Mouse (Mus musculus) forebrain, embryonic 15.5 days (tissue): ENCODE results near the gene Gp5. TPM values are rescaled to one million over a fixed set of nuclear protein-coding genes. Genes with fewer than 3 reads are reported as not detected.

ENCODE experiments used
- ATAC-seq: fragments of 200-750 bp; cut with Nextera tagmentation; replicated peaks from 2 replicates; pipeline ENCODE4 v1.8.0; 2017; ENCODE audit warnings: mild to moderate bottlenecking, moderate TSS enrichment, moderate library complexity
- H3K27ac ChIP-seq: fragments of 300-500 bp; sonication (generic); replicated peaks from 2 replicates; pipeline ENCODE4 v1.5.1; 2015; ENCODE audit warnings: mild to moderate bottlenecking, inconsistent platforms
- H3K27me3 ChIP-seq: fragments of 300-500 bp; sonication (generic); 2 replicates; pipeline ENCODE4 v1.6.1; 2015; ENCODE audit warnings: inconsistent platforms
- H3K36me3 ChIP-seq: fragments of 300-500 bp; sonication (generic); 2 replicates; pipeline ENCODE4 v1.6.1; 2015; ENCODE audit warnings: mild to moderate bottlenecking, inconsistent platforms
- H3K4me1 ChIP-seq: fragments of 300-500 bp; sonication (generic); 2 replicates; pipeline ENCODE4 v1.6.1; 2015; ENCODE audit warnings: inconsistent platforms
- H3K4me2 ChIP-seq: fragments of 300-500 bp; sonication (generic); replicated peaks from 2 replicates; pipeline ENCODE4 v1.6.1; 2015; ENCODE audit warnings: mild to moderate bottlenecking, inconsistent platforms
- H3K4me3 ChIP-seq: fragments of 300-500 bp; sonication (generic); 2 replicates; pipeline ENCODE4 v1.5.1; 2015; ENCODE audit warnings: mild to moderate bottlenecking, inconsistent platforms
- H3K9ac ChIP-seq: fragments of 300-500 bp; sonication (generic); replicated peaks from 2 replicates; pipeline ENCODE4 v1.6.1; 2015; ENCODE audit warnings: mild to moderate bottlenecking, inconsistent platforms
- H3K9me3 ChIP-seq: fragments of 300-500 bp; sonication (generic); 2 replicates; pipeline ENCODE4 v1.6.1; 2016; ENCODE audit warnings: inconsistent platforms
- WGBS: fragments of 180-500 bp; shearing (Covaris S2); methylation state at CpG from one replicate; pipeline ENCODE4 v1.1.7; 2015; ENCODE audit warnings: mixed read lengths; 5-methylcytosine and 5-hydroxymethylcytosine counted together
- polyA plus RNA-seq: library from polyadenylated mRNA; unstranded; fragments of >200 nt; fragmentation: Nextera tagmentation; extraction: Ambion mirVana; gene quantifications from 2 replicates; pipeline ENCODE4 v1.2.1, GENCODE M21; 2015

Gp5 gene
- polyA plus RNA-seq, 1 experiment from 2014 or later = 0.29 TPM

- ATAC-seq = no peak
- no peak overlapping the region for H3K27ac ChIP-seq
Observed at GRCm38 (mm10) chr16:30258441-30258840, 52.1 kb downstream of the Gp5 start.

DNA sequence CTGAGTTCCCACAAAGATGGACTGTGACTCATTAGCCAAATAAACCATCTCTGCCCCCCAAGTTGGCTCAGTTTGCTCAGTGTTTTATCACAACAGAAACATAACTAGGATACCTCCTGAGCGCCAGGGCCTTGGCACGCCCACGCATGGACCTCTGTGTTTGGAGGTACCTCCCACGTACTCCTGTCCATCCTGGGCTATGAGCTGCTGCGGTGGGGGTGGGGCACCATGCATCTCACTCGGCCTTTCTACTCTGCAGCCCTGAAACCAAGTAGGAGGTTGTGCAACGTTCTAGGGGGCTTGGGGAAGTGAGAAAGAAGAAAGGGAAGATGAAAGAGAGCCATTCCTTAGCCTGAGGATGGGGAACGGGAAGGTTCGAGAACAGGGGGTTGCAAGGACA, 52.9 kb downstream of the Gp5 start:
- Histone ChIP-seq H3K4me2 (no peak overlapping the region), H3K27ac (no peak overlapping the region), H3K4me1 (no peaks in the 10 kb centered on the region), H3K36me3 (no peaks in the 10 kb centered on the region), H3K4me3 (no peak overlapping the region), H3K27me3 (no peaks in the 10 kb centered on the region), H3K9ac (no peak overlapping the region), H3K9me3 (no peaks in the 10 kb centered on the region)
- 81% methylated on average over 9 of the region's 9 CpGs for WGBS
- no peak for ATAC-seq

More at GRCm38 (mm10) chr16:30258441-30258840, 52.1 kb downstream of the Gp5 start:
- no peak overlapping the region for H3K9ac ChIP-seq
- H3K9me3 ChIP-seq = no peaks in the 10 kb centered on the region
- H3K4me1 ChIP-seq = no peaks in the 10 kb centered on the region
- H3K27me3 ChIP-seq = no peaks in the 10 kb centered on the region
- no peak overlapping the region for H3K4me3 ChIP-seq
- 90% methylated on average over 7 of the region's 7 CpGs for WGBS
- H3K4me2 ChIP-seq = no peak overlapping the region
- H3K36me3 ChIP-seq = no peaks in the 10 kb centered on the region

Other genes starting within 250 kb of the Gp5 start
- gene Hes1, start 246.4 kb downstream of the Gp5 start, polyA plus RNA-seq = 16.4 and 18.8 TPM in 2 replicates
- gene Cpn2, start 43.3 kb downstream of the Gp5 start, polyA plus RNA-seq = not detected in 2 replicates
- 0.05 and 0.08 TPM in 2 replicates for gene Lrrc15, start 27.5 kb downstream of the Gp5 start, polyA plus RNA-seq
- gene Atp13a3, start 95.2 kb upstream of the Gp5 start, polyA plus RNA-seq = 9.2 and 10.8 TPM in 2 replicates
- gene Tmem44, start 240.1 kb upstream of the Gp5 start, polyA plus RNA-seq = 89.0 and 89.6 TPM in 2 replicates